Mouse (Mus musculus) kidney, adult 8-10 months (tissue): ENCODE measurements around the gene Anks1.

Source experiments
- DNase-seq, 2 experiments: peaks; one replicate each; pipeline ENCODE4 v3.0.0; 2022

The Anks1 gene

GRCm38 (mm10) chr17:28100669-28101068 lies 191.6 kb downstream of the Anks1 start:
- DNase-seq: no peak

- no peak for DNase-seq
Measured at GRCm38 (mm10) chr17:28101284-28101887, 192.3 kb downstream of the Anks1 start.

GRCm38 (mm10) chr17:28101902-28102319 lies 192.8 kb downstream of the Anks1 start:
- DNase-seq: no peak

- no peak for DNase-seq
Measured at GRCm38 (mm10) chr17:28104416-28104815, 195.3 kb downstream of the Anks1 start.

- DNase-seq: no peak
Measured at GRCm38 (mm10) chr17:28106352-28106751, 197.2 kb downstream of the Anks1 start.

GRCm38 (mm10) chr17:28107275-28107674 lies 198.2 kb downstream of the Anks1 start:
- no peak for DNase-seq

GRCm38 (mm10) chr17:28112266-28112665 lies 203.2 kb downstream of the Anks1 start:
- no peak for DNase-seq
